Mouse (Mus musculus): Measurements from ENCODE around the gene Cdh12.

DNA sequence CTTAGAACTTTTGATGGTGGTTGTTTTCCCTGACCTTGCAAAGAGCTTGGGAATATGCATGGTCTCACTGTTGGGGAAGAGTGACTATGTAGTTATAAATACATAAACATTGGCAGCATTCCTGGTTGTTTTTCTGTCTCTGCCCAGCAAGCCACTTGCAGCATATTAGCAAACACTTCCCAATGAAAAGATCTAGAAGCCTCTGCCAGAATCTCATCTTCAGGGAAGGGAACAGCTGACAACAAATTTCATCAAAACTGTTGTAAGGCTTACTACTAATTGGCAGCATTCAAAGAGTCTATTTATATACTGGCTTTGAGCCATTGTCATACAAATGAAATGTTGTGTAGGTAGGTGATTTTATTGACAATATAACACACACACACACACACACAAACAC, 218.3 kb downstream of the Cdh12 start:
- TF ChIP-seq POLR2A (IDR thresholded peaks at IDR 0.05; ENCODE audit: low read depth, low read length) (no peak), CTCF (IDR thresholded peaks at IDR 0.05; ENCODE audit: extremely low read depth, insufficient read depth, insufficient read length, insufficient replicate concordance) (no peak)

All from spleen, adult 2 months (tissue).